Mouse (Mus musculus) forebrain, embryonic 14.5 days (tissue): ENCODE results near the gene Wasl. TPM values are rescaled to one million over a fixed set of nuclear protein-coding genes. Genes with fewer than 3 reads are reported as not detected.

Experiments used
- ATAC-seq: fragments of 200-750 bp; cut with Nextera tagmentation; 2 replicates; pipeline ENCODE4 v1.8.0; 2017; ENCODE audit warnings: mild to moderate bottlenecking, moderate library complexity
- DNase-seq: peaks from one replicate; pipeline ENCODE4 v3.0.0-alpha.2; 2015; ENCODE audit warnings: low spot score
- H3K27ac ChIP-seq: fragments of 300-500 bp; sonication (generic); 2 replicates; pipeline ENCODE4 v1.5.1; 2014; ENCODE audit warnings: low read depth, mild to moderate bottlenecking, control low read depth, low read length, moderate library complexity
- H3K27me3 ChIP-seq: fragments of 300-500 bp; sonication (generic); replicated peaks from 2 replicates; pipeline ENCODE4 v1.6.1; 2014; ENCODE audit warnings: low read length, control low read depth, mixed read lengths; ENCODE audit not compliant: control insufficient read depth, insufficient read depth
- H3K36me3 ChIP-seq: fragments of 300-500 bp; sonication (generic); 2 replicates; pipeline ENCODE4 v1.6.1; 2014; ENCODE audit warnings: low read length, control low read depth; ENCODE audit not compliant: control insufficient read depth, insufficient read depth
- H3K4me1 ChIP-seq: fragments of 300-500 bp; sonication (generic); 2 replicates; pipeline ENCODE4 v1.6.1; 2014; ENCODE audit warnings: antibody characterized with exemption, low read length, control low read depth; ENCODE audit not compliant: control insufficient read depth, insufficient read depth
- H3K4me2 ChIP-seq: fragments of 300-500 bp; sonication (generic); 2 replicates; pipeline ENCODE4 v1.6.1; 2014; ENCODE audit warnings: mild to moderate bottlenecking, control low read depth, low read length
- H3K4me3 ChIP-seq: fragments of 300-500 bp; sonication (generic); 2 replicates; pipeline ENCODE4 v1.5.1; 2014; ENCODE audit warnings: low read depth, low read length, control low read depth
- H3K9ac ChIP-seq: fragments of 300-500 bp; sonication (generic); 2 replicates; pipeline ENCODE4 v1.6.1; 2014; ENCODE audit warnings: mild to moderate bottlenecking, low read length, control low read depth, moderate library complexity
- H3K9me3 ChIP-seq: fragments of 300-500 bp; sonication (generic); replicated peaks from 2 replicates; pipeline ENCODE4 v1.6.1; 2016; ENCODE audit warnings: low read length, control low read depth, mixed read lengths; ENCODE audit not compliant: control insufficient read depth
- WGBS: fragments of 180-500 bp; shearing (Covaris S2); extraction: QIAGEN DNeasy Blood & Tissue Kit; methylation state at CpG from one replicate; pipeline ENCODE4 v1.1.7; 2014; 5-methylcytosine and 5-hydroxymethylcytosine counted together
- polyA plus RNA-seq: library from polyadenylated mRNA; unstranded; fragments of >200 nt; fragmentation: Nextera tagmentation; extraction: Ambion mirVana; gene quantifications from 2 replicates; pipeline ENCODE4 v1.2.1, GENCODE M21; 2014

Wasl gene
- polyA plus RNA-seq, 1 experiment from 2014 or later = 38.4 TPM

DNA sequence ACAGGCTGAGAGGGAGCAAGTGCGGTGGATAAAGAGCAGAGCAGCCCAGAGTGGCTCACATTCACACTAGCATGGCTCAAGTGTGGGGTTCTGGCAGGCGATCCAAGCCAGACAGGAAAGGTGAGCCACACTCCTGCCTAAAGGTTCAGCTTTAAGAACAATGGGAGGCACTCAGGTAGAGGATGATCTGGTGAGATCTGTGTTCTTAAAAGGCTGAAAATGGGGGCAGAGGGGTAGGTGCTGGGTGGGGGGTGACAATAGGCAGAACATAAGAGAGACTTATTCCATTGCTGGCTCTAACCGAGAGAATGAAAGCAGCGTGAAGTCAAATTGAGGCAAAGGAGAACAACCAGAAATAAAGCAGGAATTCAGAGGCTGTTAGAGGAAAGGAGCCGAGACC is 74.5 kb downstream of the Wasl start:
- 79% methylated on average over 5 of the region's 5 CpGs for WGBS
- no peaks in the 10 kb centered on the region for H3K9me3 ChIP-seq
- no peaks in the 10 kb centered on the region for H3K36me3 ChIP-seq
- no peak overlapping the region for H3K27ac ChIP-seq
- no peak overlapping the region for H3K4me3 ChIP-seq
- no peak overlapping the region for H3K4me2 ChIP-seq
- DNase-seq (no peak), ATAC-seq (no peak)
- H3K9ac ChIP-seq = no peak overlapping the region
- H3K4me1 ChIP-seq = no peaks in the 10 kb centered on the region
- H3K27me3 ChIP-seq = no peaks in the 10 kb centered on the region

DNA sequence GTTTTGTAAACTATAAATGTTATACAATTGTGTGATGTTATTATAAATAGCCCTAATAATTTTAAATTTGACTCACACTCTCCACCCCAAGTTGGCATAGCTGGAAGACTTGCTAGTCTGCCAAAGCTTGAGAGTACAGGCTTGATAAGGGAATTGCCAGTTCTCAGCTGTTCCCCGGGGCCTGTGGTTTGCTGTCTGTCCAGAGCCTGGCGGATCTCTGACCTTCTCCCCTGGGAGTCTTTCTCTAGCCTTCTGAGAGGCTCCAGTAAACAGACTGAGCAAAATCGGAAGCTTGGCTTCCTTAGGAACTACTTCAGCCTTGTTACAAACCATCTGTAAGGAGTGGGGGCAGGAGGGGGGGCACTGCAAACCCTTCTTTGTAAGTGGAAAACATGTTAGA is 77.9 kb downstream of the Wasl start:
- WGBS = 60% methylated on average over 3 of the region's 3 CpGs

GRCm38 (mm10) chr6:24585431-24586310 is 79.1 kb downstream of the Wasl start:
- H3K27me3 ChIP-seq = no peaks in the 10 kb centered on the region
- H3K4me2 ChIP-seq = no peak overlapping the region
- H3K4me3 ChIP-seq = no peak overlapping the region
- no peak for ATAC-seq
- no peak overlapping the region for H3K9ac ChIP-seq
- 73% methylated on average over 9 of the region's 10 CpGs for WGBS
- H3K36me3 ChIP-seq = no peaks in the 10 kb centered on the region
- no peak for DNase-seq
- no peak overlapping the region for H3K27ac ChIP-seq
- H3K9me3 ChIP-seq = no peaks in the 10 kb centered on the region
- H3K4me1 ChIP-seq = no peaks in the 10 kb centered on the region

More for the DNA sequence above, 77.9 kb downstream of the Wasl start:
- H3K4me3 ChIP-seq = no peak overlapping the region
- no peaks in the 10 kb centered on the region for H3K27me3 ChIP-seq
- H3K27ac ChIP-seq = no peak overlapping the region
- H3K36me3 ChIP-seq = no peaks in the 10 kb centered on the region
- no peaks in the 10 kb centered on the region for H3K4me1 ChIP-seq
- H3K9me3 ChIP-seq = no peaks in the 10 kb centered on the region
- H3K4me2 ChIP-seq = no peak overlapping the region
- ATAC-seq (no peak), DNase-seq (peak; percentile 11)
- no peak overlapping the region for H3K9ac ChIP-seq

DNA sequence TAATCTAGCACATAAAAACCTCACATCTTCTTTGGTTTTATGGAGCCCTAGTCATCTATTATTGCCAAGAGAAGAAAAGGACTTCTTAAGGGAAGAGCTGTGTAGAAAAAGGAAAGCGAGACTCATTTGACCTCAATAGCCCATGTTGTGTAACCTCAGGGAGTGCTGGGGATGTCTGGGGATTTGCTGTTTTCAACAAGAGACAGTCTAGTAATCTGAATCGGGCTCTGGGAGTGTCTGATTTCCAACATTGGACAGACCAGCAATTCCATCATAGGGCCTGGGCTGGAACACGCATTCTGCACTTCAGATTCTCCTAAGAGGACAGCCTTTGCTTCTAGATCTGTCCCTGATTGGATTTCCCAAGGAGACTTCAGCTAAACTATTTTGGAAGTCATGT is 81.4 kb downstream of the Wasl start:
- no peak overlapping the region for H3K4me3 ChIP-seq
- no peak overlapping the region for H3K9ac ChIP-seq
- 85% methylated on average over 3 of the region's 3 CpGs for WGBS
- no peaks in the 10 kb centered on the region for H3K4me1 ChIP-seq
- no peak overlapping the region for H3K27ac ChIP-seq
- H3K27me3 ChIP-seq = no peaks in the 10 kb centered on the region
- DNase-seq = no peak
- no peaks in the 10 kb centered on the region for H3K36me3 ChIP-seq
- no peak overlapping the region for H3K4me2 ChIP-seq
- ATAC-seq = no peak
- H3K9me3 ChIP-seq = no peaks in the 10 kb centered on the region

GRCm38 (mm10) chr6:24573319-24573718 is 91.5 kb downstream of the Wasl start:
- H3K4me3 ChIP-seq = no peak overlapping the region
- DNase-seq (no peak), ATAC-seq (no peak)
- H3K36me3 ChIP-seq = no peaks in the 10 kb centered on the region
- no peak overlapping the region for H3K4me2 ChIP-seq
- H3K9me3 ChIP-seq = no peaks in the 10 kb centered on the region; the same call in 1 of the 2 replicates
- H3K9ac ChIP-seq = no peak overlapping the region
- no peaks in the 10 kb centered on the region for H3K4me1 ChIP-seq
- H3K27ac ChIP-seq = no peak overlapping the region
- no peaks in the 10 kb centered on the region for H3K27me3 ChIP-seq

DNA sequence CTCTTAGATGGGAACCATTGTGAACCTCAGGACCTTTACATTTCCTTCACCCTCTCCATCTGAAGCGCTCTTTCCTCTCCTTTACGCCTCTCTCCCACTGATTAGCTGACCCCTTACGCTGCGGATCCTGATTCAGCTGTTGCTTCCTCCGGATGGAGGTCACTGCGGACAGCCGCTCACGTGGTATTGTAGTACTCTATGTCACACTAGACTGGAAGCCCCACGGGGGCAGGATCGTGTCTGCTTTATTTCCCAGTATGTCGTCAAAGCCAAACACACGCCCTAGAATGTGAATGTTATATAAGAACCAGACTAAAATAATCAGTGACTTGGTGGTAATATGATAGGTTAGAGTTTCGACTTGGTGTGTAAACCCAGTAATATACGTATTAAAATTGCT is 92.4 kb downstream of the Wasl start:
- H3K9ac ChIP-seq = no peak overlapping the region
- ATAC-seq (no peak), DNase-seq (no peak)
- no peak overlapping the region for H3K27ac ChIP-seq
- H3K36me3 ChIP-seq = no peaks in the 10 kb centered on the region
- H3K4me2 ChIP-seq = no peak overlapping the region
- no peak overlapping the region for H3K4me3 ChIP-seq
- no peaks in the 10 kb centered on the region for H3K4me1 ChIP-seq
- no peaks in the 10 kb centered on the region for H3K27me3 ChIP-seq
- H3K9me3 ChIP-seq = no peaks in the 10 kb centered on the region; the same call in 1 of the 2 replicates
- WGBS = 92% methylated on average over 14 of the region's 14 CpGs

GRCm38 (mm10) chr6:24571126-24571525 is 93.7 kb downstream of the Wasl start:
- no peak for DNase-seq
- 88% methylated on average over 6 of the region's 6 CpGs for WGBS
- ATAC-seq = no peak
- Histone ChIP-seq H3K27ac (no peak overlapping the region), H3K9me3 (no peaks in the 10 kb centered on the region; the same call in 1 of the 2 replicates), H3K27me3 (no peaks in the 10 kb centered on the region), H3K4me3 (no peak overlapping the region), H3K36me3 (no peaks in the 10 kb centered on the region), H3K9ac (no peak overlapping the region), H3K4me2 (no peak overlapping the region), H3K4me1 (no peaks in the 10 kb centered on the region)

- Histone ChIP-seq H3K4me1 (no peaks in the 10 kb centered on the region), H3K4me3 (no peak overlapping the region), H3K27me3 (no peaks in the 10 kb centered on the region), H3K9ac (no peak overlapping the region), H3K4me2 (no peak overlapping the region), H3K27ac (no peak overlapping the region), H3K36me3 (no peaks in the 10 kb centered on the region), H3K9me3 (no peaks in the 10 kb centered on the region; the same call in 1 of the 2 replicates)
- DNase-seq (no peak), ATAC-seq (no peak)
- 81% methylated on average over 11 of the region's 11 CpGs for WGBS
These were observed 94.5 kb downstream of the Wasl start for GRCm38 (mm10) chr6:24570278-24570677.

- Histone ChIP-seq H3K36me3 (no peaks in the 10 kb centered on the region), H3K4me1 (no peaks in the 10 kb centered on the region), H3K9me3 (no peaks in the 10 kb centered on the region; the same call in 1 of the 2 replicates), H3K27ac (no peak overlapping the region), H3K27me3 (no peaks in the 10 kb centered on the region), H3K4me2 (no peak overlapping the region), H3K9ac (no peak overlapping the region), H3K4me3 (no peak overlapping the region)
- ATAC-seq (no peak), DNase-seq (no peak)
- WGBS = 76% methylated on average over 1 of the region's 1 CpGs
These were observed 95.1 kb downstream of the Wasl start for GRCm38 (mm10) chr6:24569711-24570110.
